Mouse (Mus musculus) megakaryocyte, embryonic 14.5 days (primary cell): ENCODE measurements around the gene Pgm1. TPM values are rescaled to one million over a fixed set of nuclear protein-coding genes. Genes with fewer than 3 reads are reported as not detected.

ENCODE experiments used
- H3K27me3 ChIP-seq: replicated peaks from 2 replicates; pipeline ENCODE3; 2012; ENCODE audit warnings: inconsistent platforms
- H3K36me3 ChIP-seq: replicated peaks from 2 replicates; pipeline ENCODE3; 2012; ENCODE audit warnings: low read length, inconsistent platforms, mixed read lengths
- H3K4me1 ChIP-seq: 2 replicates; pipeline ENCODE4 v1.6.1; 2012; ENCODE audit warnings: inconsistent platforms
- H3K4me3 ChIP-seq: replicated peaks from 2 replicates; pipeline ENCODE3; 2012; ENCODE audit warnings: moderate library complexity, mild to moderate bottlenecking, inconsistent platforms
- H3K9me3 ChIP-seq: 2 replicates; pipeline ENCODE4 v1.6.1; 2012; ENCODE audit warnings: inconsistent platforms
- FLI1 ChIP-seq: IDR thresholded peaks from 2 replicates; pipeline ENCODE4 v1.6.1; 2012; ENCODE audit warnings: low read length, inconsistent platforms, mixed read lengths
- GATA1 ChIP-seq: IDR thresholded peaks from 3 replicates; pipeline ENCODE4 v1.6.1; 2012; ENCODE audit warnings: mixed read lengths, low read length, inconsistent platforms, borderline replicate concordance
- polyA plus RNA-seq: library from polyadenylated mRNA; stranded (reverse); fragments of >175 nt; gene quantifications from 2 replicates; pipeline ENCODE4 v1.2.3, GENCODE M21; 2012; ENCODE audit warnings: low replicate concordance; ENCODE audit not compliant: insufficient read depth

The Pgm1 gene
- polyA plus RNA-seq: 20.2 and 35.7 TPM in 2 replicates

- H3K4me3 ChIP-seq: peak within 1 kb of the TSS; percentile 99
- no peaks in the 10 kb centered on the region for H3K27me3 ChIP-seq
- peaks cover 76% of the 10 kb centered on the region for H3K4me1 ChIP-seq
- H3K36me3 ChIP-seq: peaks cover 29% of the 10 kb centered on the region
- TF ChIP-seq GATA1: no peak
- TF ChIP-seq FLI1: no peak
- no peaks in the 10 kb centered on the region for H3K9me3 ChIP-seq
Measured at GRCm38 (mm10) chr4:99929149-99929612, at the start of gene Pgm1. Pgm1 (plus strand) TSS chr4:99929414.

GRCm38 (mm10) chr4:99881882-99882281 is 47.3 kb upstream of the Pgm1 start:
- H3K9me3 ChIP-seq: no peaks in the 10 kb centered on the region
- H3K36me3 ChIP-seq: peaks cover 3% of the 10 kb centered on the region
- TF ChIP-seq FLI1: no peak
- no peak for TF ChIP-seq GATA1
- H3K4me1 ChIP-seq: no peaks in the 10 kb centered on the region
- no peak overlapping the region for H3K4me3 ChIP-seq
- no peaks in the 10 kb centered on the region for H3K27me3 ChIP-seq

GRCm38 (mm10) chr4:99882405-99882804 is 46.8 kb upstream of the Pgm1 start:
- Histone ChIP-seq H3K9me3 (no peaks in the 10 kb centered on the region), H3K4me1 (no peaks in the 10 kb centered on the region), H3K36me3 (peaks cover 2% of the 10 kb centered on the region), H3K27me3 (no peaks in the 10 kb centered on the region), H3K4me3 (no peak overlapping the region)
- no peak for TF ChIP-seq FLI1
- no peak for TF ChIP-seq GATA1

GRCm38 (mm10) chr4:99913894-99914451 is 15.2 kb upstream of the Pgm1 start:
- Histone ChIP-seq H3K36me3 (no peaks in the 10 kb centered on the region), H3K4me1 (peaks cover 14% of the 10 kb centered on the region), H3K27me3 (no peaks in the 10 kb centered on the region), H3K4me3 (no peak overlapping the region), H3K9me3 (no peaks in the 10 kb centered on the region)
- TF ChIP-seq GATA1 (no peak), FLI1 (no peak)

GRCm38 (mm10) chr4:99926380-99926779 is 2.8 kb upstream of the Pgm1 start:
- H3K4me1 ChIP-seq: peaks cover 51% of the 10 kb centered on the region
- no peaks in the 10 kb centered on the region for H3K27me3 ChIP-seq
- H3K4me3 ChIP-seq: peak overlapping the region; percentile 81
- TF ChIP-seq GATA1 (no peak), FLI1 (no peak)
- peaks cover 4% of the 10 kb centered on the region for H3K9me3 ChIP-seq
- H3K36me3 ChIP-seq: peaks cover 12% of the 10 kb centered on the region

- peak overlapping the region; percentile 80 for H3K4me3 ChIP-seq
Measured at GRCm38 (mm10) chr4:99928521-99928920, 693 bp upstream of the Pgm1 start.

GRCm38 (mm10) chr4:99929613-99930517 is 651 bp downstream of the Pgm1 start, which contains the start of gene Itgb3bp:
Itgb3bp (minus strand) TSS chr4:99929813.
- peaks cover 80% of the 10 kb centered on the region for H3K4me1 ChIP-seq
- H3K9me3 ChIP-seq: no peaks in the 10 kb centered on the region
- TF ChIP-seq GATA1 (no peak), FLI1 (no peak)
- no peaks in the 10 kb centered on the region for H3K27me3 ChIP-seq
- H3K4me3 ChIP-seq: peak within 1 kb of the TSS; percentile 99
- H3K36me3 ChIP-seq: peaks cover 33% of the 10 kb centered on the region

More at GRCm38 (mm10) chr4:99928521-99928920, 693 bp upstream of the Pgm1 start:
- Histone ChIP-seq H3K36me3 (peaks cover 24% of the 10 kb centered on the region), H3K27me3 (no peaks in the 10 kb centered on the region), H3K4me1 (peaks cover 70% of the 10 kb centered on the region), H3K9me3 (no peaks in the 10 kb centered on the region)
- TF ChIP-seq GATA1: no peak
- TF ChIP-seq FLI1: no peak

GRCm38 (mm10) chr4:99930518-99931239 is 1.5 kb downstream of the Pgm1 start:
- H3K4me3 ChIP-seq: peak overlapping the region; percentile 99

GRCm38 (mm10) chr4:99931240-99931580 is 2.0 kb downstream of the Pgm1 start:
- H3K36me3 ChIP-seq: peaks cover 47% of the 10 kb centered on the region
- H3K9me3 ChIP-seq: no peaks in the 10 kb centered on the region
- no peak for TF ChIP-seq FLI1
- no peak for TF ChIP-seq GATA1
- H3K4me3 ChIP-seq: peak overlapping the region; percentile 99
- H3K27me3 ChIP-seq: no peaks in the 10 kb centered on the region
- H3K4me1 ChIP-seq: peaks cover 84% of the 10 kb centered on the region

More at GRCm38 (mm10) chr4:99930518-99931239, 1.5 kb downstream of the Pgm1 start:
- peaks cover 41% of the 10 kb centered on the region for H3K36me3 ChIP-seq
- TF ChIP-seq FLI1 (no peak), GATA1 (no peak)
- H3K9me3 ChIP-seq: no peaks in the 10 kb centered on the region
- no peaks in the 10 kb centered on the region for H3K27me3 ChIP-seq
- peaks cover 84% of the 10 kb centered on the region for H3K4me1 ChIP-seq

GRCm38 (mm10) chr4:99931807-99932206 is 2.6 kb downstream of the Pgm1 start:
- TF ChIP-seq GATA1 (no peak), FLI1 (no peak)
- Histone ChIP-seq H3K4me3 (peak overlapping the region; percentile 99), H3K36me3 (peaks cover 53% of the 10 kb centered on the region)

More at GRCm38 (mm10) chr4:99931807-99932206, 2.6 kb downstream of the Pgm1 start:
- Histone ChIP-seq H3K4me1 (peaks cover 83% of the 10 kb centered on the region), H3K27me3 (no peaks in the 10 kb centered on the region), H3K9me3 (no peaks in the 10 kb centered on the region)
